Mouse (Mus musculus): ENCODE data around the gene Siae. TPM values are rescaled to one million over a fixed set of nuclear protein-coding genes. Genes with fewer than 3 reads are reported as not detected.
A peak's percentile ranks its signal among the peaks of the same experiment; 100 is the strongest.

The Siae gene
- polyA plus RNA-seq, 1 experiment from 2014 or later = 7.8 TPM

DNA sequence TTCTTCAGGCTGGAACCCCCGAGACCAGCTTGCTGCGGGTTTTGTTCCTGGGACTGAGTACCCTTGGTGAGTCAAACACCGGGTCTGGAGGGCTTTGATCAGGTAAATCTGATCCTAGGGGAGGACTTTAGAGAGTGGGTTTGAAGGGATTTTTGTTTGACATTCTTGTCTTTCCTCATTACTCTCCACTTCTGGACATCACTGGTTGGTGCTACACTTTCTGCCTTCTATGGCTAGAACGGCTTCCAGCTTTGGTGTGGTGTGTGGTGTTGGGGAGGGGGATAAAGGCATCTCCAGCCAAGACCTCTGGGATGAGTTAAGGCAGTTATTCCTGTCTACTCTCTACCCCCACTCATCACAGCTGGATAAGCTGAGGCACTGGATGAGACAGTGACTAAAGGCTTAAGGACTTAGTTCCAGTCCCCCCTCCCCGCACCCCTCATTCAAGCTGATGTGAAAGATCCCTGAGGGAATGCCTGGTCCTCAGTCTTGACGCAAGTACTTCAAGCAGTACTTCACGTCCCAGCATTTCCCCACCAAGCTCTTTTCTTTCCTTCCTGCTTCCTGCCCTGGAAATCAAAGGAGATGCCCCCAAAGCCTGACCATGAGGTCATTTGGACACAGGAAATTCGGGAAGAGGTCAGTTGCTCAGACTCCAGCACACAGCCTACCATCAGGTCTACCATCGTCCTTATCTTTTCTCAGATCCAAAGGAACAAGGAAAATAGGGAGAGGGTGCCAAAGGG lies 27.1 kb upstream of the Siae start:
- 0 out of 2 replicates have a peak overlapping the region, but pooled peaks have one; percentile 28 for H3K27ac ChIP-seq
- whole genome bisulfite sequencing = 26% methylated on average over 9 of the region's 9 CpGs
- peak overlapping the region; percentile 37 for H3K4me3 ChIP-seq
- no peak overlapping the region for H3K4me2 ChIP-seq (replicated peaks)
- H3K27me3 ChIP-seq = peaks cover 80% of the 10 kb centered on the region
- H3K4me1 ChIP-seq = peaks cover 34% of the 10 kb centered on the region
- ATAC-seq (ENCODE audit: low FRiP score, low read depth) = no peak
- no peak overlapping the region for H3K9ac ChIP-seq
- no peaks in the 10 kb centered on the region for H3K9me3 ChIP-seq
- peaks cover 16% of the 10 kb centered on the region for H3K36me3 ChIP-seq

DNA sequence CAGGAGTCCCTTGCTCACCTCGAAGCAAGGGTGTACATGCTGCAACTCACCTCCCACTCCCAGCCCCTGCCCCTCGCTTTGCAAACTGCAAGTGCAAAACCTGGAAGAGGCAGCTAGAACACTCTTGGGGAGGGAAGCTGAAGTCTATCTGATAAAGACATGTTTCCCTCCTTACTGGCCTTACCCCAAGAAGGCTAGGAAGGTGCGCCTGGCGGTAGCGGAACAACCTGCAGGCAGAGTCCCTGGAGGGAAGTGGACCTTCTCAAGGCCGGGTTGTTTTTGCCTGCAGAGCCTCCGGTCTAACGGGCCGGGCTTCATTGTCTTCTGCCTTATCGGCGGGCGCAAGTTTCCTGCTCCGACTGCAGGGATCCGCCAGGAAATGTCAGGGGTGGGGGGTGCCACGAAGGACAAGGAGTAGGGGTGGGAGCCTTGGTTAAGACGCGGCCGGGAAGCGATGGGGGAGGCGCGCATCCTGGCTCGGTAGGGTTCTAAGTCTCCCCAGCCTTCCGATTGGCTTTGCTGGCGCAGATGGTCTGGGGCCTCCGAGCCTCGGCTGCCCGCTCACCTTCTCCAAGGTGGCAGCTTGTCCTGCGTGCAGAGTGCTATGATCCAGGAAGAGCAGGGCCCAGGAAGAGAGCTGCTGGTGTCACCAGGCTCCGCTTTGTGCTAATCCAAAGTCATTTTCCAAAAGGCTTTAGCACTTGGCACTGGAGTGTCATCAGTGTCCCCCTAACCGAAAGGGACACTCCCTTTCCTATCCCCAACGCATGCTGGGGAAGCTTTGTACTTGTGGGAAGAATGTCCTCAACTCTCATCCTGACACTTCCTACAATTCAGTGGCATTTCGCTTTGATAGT lies 25.2 kb upstream of the Siae start:
- 0 out of 2 replicates have a peak, but pooled peaks have one; percentile 1 for ATAC-seq (ENCODE audit: low FRiP score, low read depth)
- WGBS = 1% methylated on average over 32 of the region's 32 CpGs

DNA sequence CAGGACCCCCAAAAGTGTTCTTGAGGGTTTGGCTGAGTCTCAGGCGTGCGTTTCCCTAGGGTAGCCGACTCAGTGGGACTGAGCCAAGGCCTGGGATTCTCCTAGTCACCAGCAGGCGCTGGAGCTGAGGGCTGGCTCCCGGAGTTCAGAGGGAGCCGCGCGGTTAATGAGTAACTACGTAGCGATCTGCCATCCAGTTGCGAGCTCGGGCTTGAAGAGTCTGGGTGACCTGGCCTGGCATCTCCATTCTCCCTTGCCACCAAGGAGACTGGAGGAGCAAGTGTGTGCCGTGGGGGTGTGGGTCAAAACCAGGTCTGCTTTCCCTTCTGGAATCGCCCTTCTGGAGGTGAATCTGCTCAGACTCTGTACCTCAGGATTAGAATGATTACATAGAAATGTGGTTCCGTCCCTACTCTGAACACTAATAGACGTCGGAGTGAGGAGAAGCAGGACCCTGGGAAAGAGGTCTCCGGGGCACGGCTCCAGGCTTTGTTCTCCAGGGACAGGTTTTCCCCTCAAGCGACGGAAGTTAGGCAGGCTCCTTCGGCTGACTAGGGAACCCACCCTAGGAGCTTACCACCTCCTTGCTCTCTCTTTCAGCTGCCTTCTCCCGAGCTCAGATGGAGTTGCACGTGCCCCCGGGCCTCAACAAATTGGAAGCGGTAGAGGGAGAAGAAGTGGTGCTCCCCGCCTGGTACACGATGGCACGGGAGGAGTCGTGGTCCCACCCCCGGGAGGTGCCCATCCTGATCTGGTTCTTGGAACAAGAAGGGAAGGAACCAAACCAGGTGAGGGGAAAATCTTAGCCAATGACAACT lies 24.4 kb upstream of the Siae start:
- 1% methylated on average over 31 of the region's 31 CpGs for WGBS
- peak overlapping the region; percentile 10; the same call in 1 of the 2 replicates for H3K27ac ChIP-seq

More for the DNA sequence above, 25.2 kb upstream of the Siae start:
- Histone ChIP-seq H3K27ac (peak overlapping the region; percentile 33; the same call in 1 of the 2 replicates), H3K9me3 (no peaks in the 10 kb centered on the region), H3K36me3 (peaks cover 12% of the 10 kb centered on the region), H3K4me2 (replicated peaks) (peak overlapping the region; percentile 66), H3K27me3 (peaks cover 93% of the 10 kb centered on the region), H3K9ac (peak overlapping the region; percentile 56), H3K4me3 (peak overlapping the region; percentile 37), H3K4me1 (peaks cover 34% of the 10 kb centered on the region)

DNA sequence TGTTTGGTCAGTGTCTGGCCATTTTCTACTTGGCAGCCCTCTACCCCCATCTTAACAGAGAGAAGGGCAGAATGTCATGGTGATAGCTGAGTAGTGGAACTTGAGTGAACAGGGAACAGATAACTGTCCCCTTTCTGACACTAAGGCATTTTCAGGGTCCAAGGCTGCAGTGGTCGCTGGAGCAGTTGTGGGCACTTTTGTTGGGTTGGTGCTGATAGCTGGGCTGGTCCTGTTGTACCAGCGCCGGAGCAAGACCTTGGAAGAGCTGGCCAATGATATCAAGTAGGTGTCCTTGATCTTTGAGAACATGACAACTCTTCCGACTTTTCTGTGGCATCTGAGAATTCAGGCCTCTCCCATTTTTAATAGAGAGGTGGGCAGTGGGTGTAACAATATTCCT lies 18.6 kb upstream of the Siae start:
- Histone ChIP-seq H3K27ac (no peak overlapping the region), H3K9ac (no peak overlapping the region), H3K36me3 (no peaks in the 10 kb centered on the region), H3K27me3 (peaks cover 75% of the 10 kb centered on the region), H3K4me3 (no peak overlapping the region), H3K4me2 (replicated peaks) (no peak overlapping the region), H3K9me3 (no peaks in the 10 kb centered on the region), H3K4me1 (peaks cover 9% of the 10 kb centered on the region)
- no peak for ATAC-seq (ENCODE audit: low FRiP score, low read depth)
- 85% methylated on average over 4 of the region's 4 CpGs for WGBS

More for the DNA sequence above, 24.4 kb upstream of the Siae start:
- Histone ChIP-seq H3K9ac (peak overlapping the region; percentile 56), H3K9me3 (no peaks in the 10 kb centered on the region), H3K4me2 (replicated peaks) (peak overlapping the region; percentile 66), H3K4me1 (peaks cover 34% of the 10 kb centered on the region), H3K36me3 (peaks cover 5% of the 10 kb centered on the region), H3K4me3 (peak overlapping the region; percentile 37), H3K27me3 (peaks cover 88% of the 10 kb centered on the region)
- no peak for ATAC-seq (ENCODE audit: low FRiP score, low read depth)

DNA sequence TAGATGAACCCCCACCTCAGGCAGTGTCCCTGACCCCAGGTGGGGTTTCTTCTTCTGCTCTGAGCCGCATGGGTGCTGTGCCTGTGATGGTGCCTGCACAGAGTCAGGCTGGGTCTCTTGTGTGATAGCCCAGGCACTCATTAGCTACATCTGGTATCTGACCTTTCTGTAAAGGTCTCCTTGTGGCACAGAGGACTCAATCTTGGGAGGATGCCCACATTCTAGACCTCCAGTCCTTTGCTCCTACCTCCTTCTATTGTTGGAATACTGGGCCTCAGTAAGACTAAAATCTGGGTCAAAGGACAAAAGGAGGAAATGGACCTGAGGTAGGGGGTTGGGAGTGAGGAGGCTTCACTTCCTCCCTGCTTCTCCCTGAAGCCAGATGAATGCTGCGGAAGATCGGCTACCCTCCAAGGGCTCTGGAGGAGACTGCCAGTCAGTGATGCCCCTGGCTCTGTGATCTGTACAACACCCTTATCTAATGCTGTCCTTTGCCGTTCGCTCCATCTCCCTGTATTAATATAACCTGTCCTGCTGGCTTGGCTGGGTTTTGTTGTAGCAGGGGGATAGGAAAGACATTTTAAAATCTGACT lies 17.7 kb upstream of the Siae start:
- Histone ChIP-seq H3K27ac (no peak overlapping the region), H3K4me2 (replicated peaks) (no peak overlapping the region), H3K4me3 (no peak overlapping the region), H3K36me3 (no peaks in the 10 kb centered on the region), H3K9ac (no peak overlapping the region), H3K27me3 (peaks cover 74% of the 10 kb centered on the region), H3K4me1 (peaks cover 17% of the 10 kb centered on the region), H3K9me3 (no peaks in the 10 kb centered on the region)
- 76% methylated on average over 5 of the region's 5 CpGs for WGBS
- no peak; the same call in 1 of the 2 replicates for ATAC-seq (ENCODE audit: low FRiP score, low read depth)

DNA sequence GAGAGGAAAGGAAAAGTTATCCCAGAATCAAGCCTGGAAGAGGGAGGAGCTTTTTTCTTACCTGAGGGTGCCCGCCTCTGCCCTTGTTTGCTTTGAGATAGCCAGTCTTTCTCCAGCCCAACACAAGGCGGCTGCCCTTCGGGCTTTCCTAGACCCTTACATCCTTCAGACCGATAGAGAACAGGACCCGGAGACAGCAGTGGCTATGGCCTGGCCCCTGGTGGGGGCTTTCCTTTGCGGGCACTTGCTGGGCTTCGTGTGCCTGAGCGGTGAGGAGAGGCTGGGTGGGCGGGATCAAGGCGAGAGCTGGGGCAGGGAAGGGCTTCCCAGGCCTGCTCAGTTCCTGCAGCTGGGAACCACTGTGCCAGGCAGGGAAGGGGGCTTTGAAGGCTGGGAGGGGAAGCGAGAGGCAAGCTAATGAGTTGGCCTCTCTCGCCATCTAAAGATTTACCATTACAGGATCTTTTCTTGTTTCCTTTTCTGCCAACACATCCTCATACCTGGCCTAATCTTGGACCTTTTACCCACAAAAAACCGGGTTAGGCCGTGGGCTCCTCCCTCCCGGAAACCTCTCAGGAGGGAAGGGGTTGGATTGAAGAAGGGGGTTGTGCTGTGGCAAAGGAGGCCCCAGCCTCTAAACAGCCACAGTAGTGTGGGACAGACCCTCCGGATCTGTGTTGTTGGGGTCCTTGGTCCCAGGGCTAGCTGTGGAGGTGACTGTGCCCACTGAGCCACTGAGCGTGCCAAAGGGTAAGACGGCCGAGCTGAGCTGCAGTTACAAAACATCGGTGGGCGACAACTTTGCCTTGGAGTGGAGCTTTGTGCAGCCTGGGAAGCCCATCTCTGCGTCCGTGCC lies 16.1 kb upstream of the Siae start, which contains the start of gene Vsig2:
Gene Vsig2, plus strand, starts transcription at position 86 of the 856 bp plus-strand sequence.
- Histone ChIP-seq H3K4me3 (no peak within 1 kb of the TSS), H3K27ac (no peak within 1 kb of the TSS), H3K27me3 (peaks cover 72% of the 10 kb centered on the region), H3K4me1 (peaks cover 22% of the 10 kb centered on the region), H3K9me3 (no peaks in the 10 kb centered on the region), H3K9ac (no peak within 1 kb of the TSS), H3K36me3 (no peaks in the 10 kb centered on the region), H3K4me2 (replicated peaks) (no peak within 1 kb of the TSS)
- ATAC-seq (ENCODE audit: low FRiP score, low read depth) = no peak
- 45% methylated on average over 23 of the region's 23 CpGs for WGBS

DNA sequence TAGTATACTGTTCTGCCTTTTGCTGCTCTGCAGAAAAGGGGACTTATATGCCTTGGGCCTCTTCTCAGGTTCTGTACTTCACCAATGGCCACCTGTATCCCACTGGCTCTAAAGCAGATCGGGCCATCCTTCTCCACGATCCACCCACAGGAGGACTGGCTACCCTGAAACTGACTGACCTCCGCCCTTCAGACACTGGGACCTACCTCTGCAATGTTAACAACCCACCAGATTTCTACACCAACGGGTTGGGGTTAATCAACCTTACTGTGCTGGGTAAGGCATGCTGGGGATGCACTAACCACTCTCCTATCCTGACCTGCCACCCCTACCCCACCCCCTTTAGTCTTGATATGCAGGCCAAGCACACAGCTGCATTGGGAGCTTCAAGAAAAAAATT lies 15.3 kb upstream of the Siae start:
- H3K36me3 ChIP-seq = no peaks in the 10 kb centered on the region
- peaks cover 30% of the 10 kb centered on the region for H3K4me1 ChIP-seq
- H3K9me3 ChIP-seq = no peaks in the 10 kb centered on the region
- peaks cover 74% of the 10 kb centered on the region for H3K27me3 ChIP-seq
- H3K4me2 ChIP-seq (replicated peaks) = no peak overlapping the region
- no peak overlapping the region for H3K4me3 ChIP-seq
- WGBS = 90% methylated on average over 4 of the region's 4 CpGs
- no peak overlapping the region for H3K27ac ChIP-seq
- no peak overlapping the region for H3K9ac ChIP-seq
- no peak for ATAC-seq (ENCODE audit: low FRiP score, low read depth)

DNA sequence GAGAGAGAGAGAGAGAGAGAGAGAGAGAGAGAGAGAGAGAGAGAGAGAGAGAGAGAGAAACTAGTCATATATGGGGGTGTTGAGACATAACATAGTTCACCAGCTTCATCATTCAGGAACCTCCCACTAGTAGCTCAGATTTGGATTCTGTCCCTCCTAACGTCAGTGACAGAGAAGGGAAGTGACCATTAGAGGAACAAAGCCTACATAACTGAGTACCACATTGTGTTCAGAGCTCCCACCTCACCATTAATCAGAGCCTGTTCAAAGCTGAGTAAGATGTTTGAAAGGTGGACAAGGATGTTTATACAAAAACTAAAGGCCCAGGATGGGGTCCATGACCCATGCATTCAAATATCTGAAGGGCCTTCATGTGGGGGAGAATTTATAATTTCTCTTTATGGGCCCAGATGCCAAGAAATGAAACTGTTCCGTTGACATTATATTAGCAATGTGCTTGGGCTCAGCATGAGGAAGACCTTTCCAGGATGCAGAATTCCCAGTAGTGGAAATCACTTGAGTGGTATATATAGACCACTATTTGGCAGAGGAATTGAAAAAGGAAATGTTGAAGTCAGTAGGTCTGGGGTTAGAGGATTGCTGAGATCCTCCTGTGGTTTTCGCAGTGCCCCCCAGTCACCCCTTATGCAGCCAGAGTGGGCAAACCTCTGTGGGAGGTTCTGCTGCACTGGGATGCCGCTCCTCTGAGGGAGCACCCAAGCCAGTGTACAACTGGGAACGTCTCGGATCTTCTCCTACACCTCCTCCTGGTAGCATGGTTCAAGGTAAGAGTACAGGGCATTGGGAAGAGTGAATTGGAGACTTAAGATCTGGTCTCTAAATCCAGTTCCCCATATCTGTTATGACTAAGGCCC lies 14.6 kb upstream of the Siae start:
- Histone ChIP-seq H3K9ac (no peak overlapping the region), H3K4me1 (peaks cover 37% of the 10 kb centered on the region), H3K4me2 (replicated peaks) (no peak overlapping the region), H3K27me3 (peaks cover 78% of the 10 kb centered on the region), H3K27ac (no peak overlapping the region), H3K4me3 (no peak overlapping the region), H3K36me3 (no peaks in the 10 kb centered on the region), H3K9me3 (no peaks in the 10 kb centered on the region)
- 84% methylated on average over 6 of the region's 6 CpGs for whole genome bisulfite sequencing
- ATAC-seq (ENCODE audit: low FRiP score, low read depth) = no peak

DNA sequence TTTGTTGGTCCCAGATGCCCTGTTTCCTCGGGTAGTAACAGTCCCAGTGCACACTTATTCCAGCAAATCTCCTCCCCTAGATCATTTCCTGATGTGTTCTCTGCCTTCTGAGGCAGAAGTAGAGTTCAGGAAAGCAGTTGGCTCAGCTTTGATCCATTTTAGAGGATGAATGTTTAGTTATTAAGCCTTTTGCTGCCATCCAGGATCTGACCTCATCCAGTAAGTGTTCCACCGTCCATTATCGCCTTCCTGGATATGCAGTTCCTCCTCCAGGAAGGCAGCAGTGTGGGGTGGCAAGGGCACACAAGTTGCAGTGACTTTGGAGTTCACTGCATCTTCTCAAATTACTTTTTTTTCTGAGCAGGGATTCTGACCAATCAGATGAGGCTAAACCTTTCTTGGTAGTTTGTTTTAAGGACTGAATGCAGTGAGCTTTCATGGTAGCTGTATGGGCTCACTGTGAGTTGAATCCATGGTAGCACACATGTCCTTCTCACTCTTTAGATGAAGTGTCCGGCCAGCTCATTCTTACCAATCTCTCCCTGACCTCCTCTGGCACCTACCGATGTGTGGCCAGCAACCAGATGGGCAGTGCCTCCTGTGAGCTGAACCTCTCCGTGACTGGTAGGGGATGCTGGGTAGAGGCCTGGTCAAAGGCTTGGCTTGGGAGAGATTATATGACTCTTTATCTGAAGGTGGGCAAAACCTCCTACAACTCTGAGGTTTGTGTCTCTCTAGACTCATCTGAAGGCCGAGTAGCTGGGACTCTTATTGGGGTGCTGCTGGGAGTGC lies 13.5 kb upstream of the Siae start:
- H3K4me1 ChIP-seq = peaks cover 37% of the 10 kb centered on the region
- H3K9ac ChIP-seq = no peak overlapping the region
- ATAC-seq (ENCODE audit: low FRiP score, low read depth) = no peak; the same call in 1 of the 2 replicates
- H3K27me3 ChIP-seq = peaks cover 79% of the 10 kb centered on the region
- H3K4me3 ChIP-seq = no peak overlapping the region
- no peak overlapping the region for H3K27ac ChIP-seq
- no peaks in the 10 kb centered on the region for H3K36me3 ChIP-seq
- no peak overlapping the region for H3K4me2 ChIP-seq (replicated peaks)
- H3K9me3 ChIP-seq = no peaks in the 10 kb centered on the region
- WGBS = 57% methylated on average over 7 of the region's 7 CpGs
